Mouse (Mus musculus) naive thymus-derived CD4-positive, alpha-beta T cell, adult 2 months (primary cell): ENCODE measurements at regions not wholly inside any gene's neighbourhood (a gene's known extent, or its start where the extent isn't known, plus 50 kb on each side); places are given as distances from the start of the nearest gene placed in this dataset.
"Not testable (repeated sequence)": the region's sequence is repeated elsewhere in the genome, so short reads cannot be mapped to it uniquely, and the experiment has no call there.

ENCODE experiments used
- DNase-seq: peaks from one replicate; pipeline ENCODE4 v3.0.0-alpha.2; 2011; ENCODE audit warnings: low read depth

GRCm38 (mm10) chr12:15115556-15115955, 701.2 kb downstream of the Trib2 start:
- DNase-seq, result no peak

GRCm38 (mm10) chr12:15114793-15115192, 701.9 kb downstream of the Trib2 start:
- no peak for DNase-seq

- no peak for DNase-seq
Measured at GRCm38 (mm10) chr12:15111049-15111448, 705.7 kb downstream of the Trib2 start.

- DNase-seq, result no peak
Measured at GRCm38 (mm10) chr12:15104876-15105275, 711.8 kb downstream of the Trib2 start.

- DNase-seq, result no peak
Measured at GRCm38 (mm10) chr12:15078615-15079014, 738.1 kb downstream of the Trib2 start.

- no peak for DNase-seq
Measured at GRCm38 (mm10) chr12:15064351-15064750, 752.4 kb downstream of the Trib2 start.

- DNase-seq, result no peak
Measured at GRCm38 (mm10) chr12:15051387-15051786, 765.3 kb downstream of the Trib2 start.

GRCm38 (mm10) chr12:15043264-15043663, 773.5 kb downstream of the Trib2 start:
- no peak for DNase-seq

- DNase-seq, result no peak
Measured at GRCm38 (mm10) chr12:15011091-15011490, 805.6 kb downstream of the Trib2 start.

- DNase-seq, result not testable (repeated sequence)
Measured at GRCm38 (mm10) chr12:15002401-15002800, 814.3 kb downstream of the Trib2 start.
